Comparison of ENCODE assay signal across 9 mouse cellular contexts in genomic region chr1:136135777-136136444, GRCm38 (mm10). TPM values are rescaled to one million over a fixed set of nuclear protein-coding genes. Genes with fewer than 3 reads are reported as not detected.
A peak's percentile ranks its signal among the peaks of the same experiment; 100 is the strongest.
DNase-seq lines count a peak whose midpoint lies in the region; ATAC-seq and TF ChIP-seq lines count a peak whose summit lies in the region.
"Had no signal": no experiment of that assay in that cellular context is flagged by ENCODE, and none has a peak within 500 bp of the region (broad histone marks: within the 10 kb centered on the region; RNA-seq: fewer than 3 reads in every experiment).

No protein-coding gene starts in this region.

- in situ Hi-C loops in Patski (cut with MboI; ENCODE audit: low pct_unique_long_range_greater_than_20kb) = loop anchor here (25.0 kb wide), 1 partner anchor 551 kb away; no protein-coding TSS in a partner anchor

- no peaks in the 10 kb centered on the region; the same call in 1 of the 2 replicates for H3K27me3 ChIP-seq in heart, embryonic 14.5 days (ENCODE audit: control insufficient read depth, insufficient read depth, low read length)
- no peaks in the 10 kb centered on the region for H3K27me3 ChIP-seq in Patski
- no peaks in the 10 kb centered on the region for H3K27me3 ChIP-seq in intestine, embryonic 16.5 days (replicated peaks; ENCODE audit: control insufficient read depth, insufficient read depth, low read length)
- H3K27me3 ChIP-seq in neural tube, embryonic 14.5 days (ENCODE audit: control insufficient read depth, insufficient read depth, low read length) = no peaks in the 10 kb centered on the region

- peak overlapping the region; percentile 19; the same call in 1 of the 2 replicates for H3K9ac ChIP-seq in heart, embryonic 14.5 days (ENCODE audit: low read length)
- H3K9ac ChIP-seq in intestine, embryonic 16.5 days (ENCODE audit: low read depth, low read length) = peak overlapping the region; percentile 41; the same call in 1 of the 2 replicates
- H3K9ac ChIP-seq in neural tube, embryonic 14.5 days (replicated peaks; ENCODE audit: low read depth, low read length) = 0 out of 2 replicates have a peak overlapping the region, but pooled peaks have one; percentile 7

- H3K4me3 ChIP-seq in heart, embryonic 14.5 days (ENCODE audit: control insufficient read depth in 1 of 2, insufficient read depth in 1 of 2, low read depth in 1 of 2, low read length in 2 of 2) = no peak overlapping the region
- H3K4me3 ChIP-seq in intestine, embryonic 16.5 days (ENCODE audit: low read length) = no peak overlapping the region
- H3K4me3 ChIP-seq in neural tube, embryonic 14.5 days (ENCODE audit: low read depth, low read length) = no peak overlapping the region

- no peaks in the 10 kb centered on the region for H3K36me3 ChIP-seq in heart, embryonic 14.5 days (ENCODE audit: control insufficient read depth, insufficient read depth, low read length)
- H3K36me3 ChIP-seq in intestine, embryonic 16.5 days (ENCODE audit: control insufficient read depth, insufficient read depth, low read length) = no peaks in the 10 kb centered on the region
- H3K36me3 ChIP-seq in neural tube, embryonic 14.5 days (ENCODE audit: control insufficient read depth, insufficient read depth, low read length) = no peaks in the 10 kb centered on the region

- H3K4me1 ChIP-seq in heart, embryonic 14.5 days (ENCODE audit: control insufficient read depth in 2 of 2, insufficient read depth in 2 of 2, low read length in 2 of 2) = peaks cover 62 to 74% of the 10 kb centered on the region in 2 experiments
- H3K4me1 ChIP-seq in intestine, embryonic 16.5 days (ENCODE audit: control insufficient read depth, insufficient read depth, low read length) = peaks cover 87% of the 10 kb centered on the region
- H3K4me1 ChIP-seq in neural tube, embryonic 14.5 days (ENCODE audit: control insufficient read depth, insufficient read depth, low read length) = peaks cover 72% of the 10 kb centered on the region

- H3K27ac ChIP-seq in heart, embryonic 14.5 days (replicated peaks in 1 of 2; ENCODE audit: control insufficient read depth in 1 of 2, insufficient read depth in 1 of 2, low read depth in 2 of 2, low read length in 2 of 2) = no peak overlapping the region
- peak overlapping the region; percentile 85 for H3K27ac ChIP-seq in intestine, embryonic 16.5 days (ENCODE audit: low read length)
- H3K27ac ChIP-seq in neural tube, embryonic 14.5 days (ENCODE audit: low read depth, low read length) = no peak overlapping the region

- TF ChIP-seq CTCF in Patski (IDR thresholded peaks at IDR 0.05) = no peak

- H3K4me2 ChIP-seq in heart, embryonic 14.5 days (ENCODE audit: low read length) = no peak overlapping the region
- H3K4me2 ChIP-seq in intestine, embryonic 16.5 days (ENCODE audit: low read depth, low read length) = peak overlapping the region; percentile 41; the same call in 1 of the 2 replicates
- H3K4me2 ChIP-seq in neural tube, embryonic 14.5 days (ENCODE audit: low read depth, low read length) = 0 out of 2 replicates have a peak overlapping the region, but pooled peaks have one; percentile 23

- 84% methylated on average over 6 of the region's 6 CpGs for WGBS in heart, embryonic 14.5 days
- WGBS in intestine, embryonic 16.5 days = 69% methylated on average over 6 of the region's 6 CpGs
- 65% methylated on average over 6 of the region's 6 CpGs for WGBS in neural tube, embryonic 14.5 days

- CTCF ChIA-PET in Patski (lab: Charles Lee) = interaction anchor here (1.0 to 1.2 kb wide), 3 partner anchors 9 to 20 kb away, joined by 3 to 4 read pairs (median 3); no protein-coding TSS in a partner anchor

- H3K9me3 ChIP-seq in heart, embryonic 14.5 days (ENCODE audit: control insufficient read depth, low read length) = no peaks in the 10 kb centered on the region
- no peaks in the 10 kb centered on the region for H3K9me3 ChIP-seq in intestine, embryonic 16.5 days (ENCODE audit: control insufficient read depth, low read length)
- H3K9me3 ChIP-seq in neural tube, embryonic 14.5 days (ENCODE audit: control insufficient read depth, low read length) = no peaks in the 10 kb centered on the region

- no peak for ATAC-seq in heart, embryonic 14.5 days (ENCODE audit: insufficient number of reproducible peaks, insufficient read depth, low FRiP score, low read depth)
- peak; percentile 18 for ATAC-seq in Patski
- ATAC-seq in intestine, embryonic 16.5 days = no peak
- no peak for ATAC-seq in neural tube, embryonic 14.5 days (ENCODE audit: low read depth)

- POLR2A ChIA-PET in Patski (lab: Charles Lee) = no interaction called here

- DNase-seq in heart, adult 9 months (ENCODE audit: low spot score in 2 of 2) = no peak
- no peak for DNase-seq in Patski (ENCODE audit: low read depth, low spot score)
- DNase-seq in frontal cortex, postnatal 10 days (ENCODE audit: low spot score in 2 of 2) = no peak
- DNase-seq in gastrocnemius, postnatal 10 days = no peak
- DNase-seq in frontal cortex, adult 2 months (ENCODE audit: extremely low spot score in 1 of 2, low spot score in 1 of 2) = no peak
- DNase-seq: embryo, embryonic 11 days had no signal

RNA-seq across cellular contexts. Expression of gene Kif21b, which starts 4.7 kb away (rescaled TPM):
- polyA plus RNA-seq in heart, embryonic 14.5 days (2014; fragmentation: Nextera tagmentation; extraction: Ambion mirVana) = 1.0 and 1.1 TPM in 2 replicates
- 2.4 TPM for polyA plus RNA-seq in Patski (2021)
- polyA plus RNA-seq in intestine, embryonic 16.5 days (2015; fragmentation: Nextera tagmentation; extraction: Ambion mirVana) = 4.3 and 4.8 TPM in 2 replicates
- polyA plus RNA-seq in neural tube, embryonic 14.5 days (2014; fragmentation: Nextera tagmentation; extraction: Ambion mirVana) = 43.1 and 54.5 TPM in 2 replicates
- 1 to 10 TPM; 1.1 to 2.0 TPM for total RNA-seq in gastrocnemius, postnatal 10 days (2021)
- 42.1 and 45.8 TPM in 2 replicates for polyA plus RNA-seq in frontal cortex, adult 2 months (2012; rRNA removed)
